Mouse (Mus musculus): Measurements from ENCODE around the gene Cdcp1.

The Cdcp1 gene

DNA sequence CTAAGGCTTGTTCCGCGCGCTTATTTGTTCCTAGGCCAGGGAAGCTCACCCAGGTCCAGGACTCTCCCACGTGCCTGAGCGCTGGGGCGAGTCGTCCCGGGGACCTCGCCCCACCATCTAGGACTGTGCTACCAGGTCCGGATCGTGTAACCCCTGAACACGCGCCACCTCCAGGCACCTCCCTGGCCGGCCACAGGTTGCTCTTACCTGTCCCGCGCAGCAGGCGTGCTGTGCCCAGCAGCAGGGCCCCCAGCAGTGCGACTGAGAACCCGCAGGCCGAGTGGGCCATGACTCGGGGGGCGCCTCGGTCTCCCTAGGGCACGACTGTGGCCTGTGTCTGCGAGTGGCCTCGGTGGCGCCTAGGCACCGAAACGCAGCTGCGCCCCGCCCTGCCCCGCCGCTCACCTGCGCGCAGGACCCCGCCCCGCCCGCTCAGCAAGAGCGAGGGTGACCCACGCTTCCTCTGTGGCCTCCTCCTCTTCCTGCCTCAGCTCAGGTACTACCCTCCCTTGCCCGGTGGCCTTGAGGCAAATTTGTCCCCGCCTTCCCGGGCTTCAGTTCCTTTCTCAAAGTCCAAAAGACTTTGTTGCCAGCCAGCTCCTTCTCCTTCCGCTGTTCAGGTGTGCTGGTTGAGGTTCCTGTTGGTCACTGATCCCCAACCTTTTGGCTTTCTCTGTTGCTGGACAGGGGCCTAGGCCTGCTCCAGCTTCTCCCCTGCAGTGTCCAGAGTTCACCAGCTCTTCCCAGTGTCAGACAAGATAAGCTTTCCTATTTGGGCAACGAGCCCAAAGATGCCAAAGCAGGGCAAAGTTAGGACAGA is at the start of gene Cdcp1:
Gene Cdcp1, minus strand, starts transcription at position 418 of the 820 bp plus-strand sequence.
- no peak for DNase-seq (ENCODE audit: low spot score)

DNA sequence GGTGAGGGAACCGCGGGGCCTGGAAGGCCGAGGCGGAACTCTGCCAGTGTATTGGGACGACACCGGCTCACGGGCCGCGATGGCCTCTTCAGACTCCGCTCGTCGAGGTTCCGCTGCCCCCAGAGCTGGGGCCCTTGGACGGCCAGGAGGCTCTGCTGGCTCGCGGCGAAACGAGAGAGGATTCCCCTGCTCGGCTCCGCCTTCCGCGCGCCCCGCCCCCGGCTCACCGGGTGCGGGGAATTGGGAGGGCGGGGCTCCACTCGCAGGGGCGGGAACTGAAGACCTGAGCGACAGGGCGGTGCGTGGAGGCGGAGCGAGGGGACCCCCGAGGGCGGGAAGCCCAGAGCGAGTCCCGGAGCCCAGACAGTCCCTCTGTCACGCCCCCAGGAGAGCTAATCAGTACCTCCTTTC is 44.8 kb upstream of the Cdcp1 start, which contains the start of gene Tmem158:
Gene Tmem158, minus strand, starts transcription at position 154 of the 411 bp plus-strand sequence.
- DNase-seq (ENCODE audit: low spot score): peak; percentile 72

DNA sequence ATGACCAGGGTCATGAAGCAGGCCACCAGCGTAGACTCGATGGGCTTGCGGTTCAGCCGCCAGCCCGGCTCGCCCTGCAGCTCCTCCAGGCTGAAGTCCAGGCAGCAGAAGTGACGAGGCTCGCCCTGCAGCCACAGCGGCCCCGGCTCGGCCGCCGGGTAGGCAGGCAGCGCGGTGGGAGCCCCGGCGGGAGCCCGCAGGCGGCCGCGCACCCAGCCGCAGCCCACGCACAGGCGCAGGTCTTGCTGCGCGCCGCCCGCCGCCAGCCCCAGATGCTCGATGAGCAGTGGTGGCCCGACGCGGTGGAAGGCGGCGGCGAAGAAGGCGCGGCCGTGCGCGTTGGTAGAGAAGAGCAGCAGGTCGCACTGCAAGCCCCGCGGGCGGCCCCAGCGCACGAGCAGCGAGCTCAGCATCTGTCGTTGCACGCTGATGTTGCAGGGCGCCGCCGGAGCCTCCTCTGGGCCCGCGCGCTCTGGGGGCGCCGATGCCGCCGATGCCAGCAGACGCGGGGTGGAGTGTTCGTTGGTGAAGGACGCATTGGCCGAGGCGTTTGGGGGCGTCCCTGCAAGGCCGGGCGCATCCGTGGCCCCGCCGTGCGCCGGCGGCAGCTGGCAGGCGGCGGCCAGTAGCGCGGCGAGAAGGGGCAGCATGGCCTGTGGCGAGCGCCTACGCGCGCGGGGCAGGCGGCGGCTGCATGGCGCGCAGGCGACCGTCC is 44.2 kb upstream of the Cdcp1 start:
- DNase-seq (ENCODE audit: low spot score): peak; percentile 70

DNA sequence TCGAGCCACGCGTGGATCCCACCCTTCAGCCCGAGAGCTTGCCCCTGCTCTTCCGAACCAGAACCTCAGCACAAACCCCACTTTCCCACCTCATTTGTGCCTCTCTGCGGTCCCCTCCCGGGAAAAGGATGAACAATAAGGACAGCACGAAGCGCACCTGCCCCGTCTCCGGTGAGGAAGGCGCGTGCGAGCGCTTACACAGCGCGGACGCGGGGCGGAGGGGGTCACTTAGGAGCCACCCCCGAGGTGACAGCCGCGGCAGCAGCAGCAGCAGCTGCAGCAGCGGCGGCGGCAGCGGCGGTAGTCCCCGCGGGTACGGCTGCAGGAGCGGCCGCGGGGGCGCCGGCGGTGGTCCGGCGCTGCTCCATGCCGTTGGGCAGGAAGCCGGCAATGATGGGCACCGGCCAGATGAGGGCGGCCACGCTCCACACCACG is 43.6 kb upstream of the Cdcp1 start:
- no peak for DNase-seq (ENCODE audit: low spot score)

DNA sequence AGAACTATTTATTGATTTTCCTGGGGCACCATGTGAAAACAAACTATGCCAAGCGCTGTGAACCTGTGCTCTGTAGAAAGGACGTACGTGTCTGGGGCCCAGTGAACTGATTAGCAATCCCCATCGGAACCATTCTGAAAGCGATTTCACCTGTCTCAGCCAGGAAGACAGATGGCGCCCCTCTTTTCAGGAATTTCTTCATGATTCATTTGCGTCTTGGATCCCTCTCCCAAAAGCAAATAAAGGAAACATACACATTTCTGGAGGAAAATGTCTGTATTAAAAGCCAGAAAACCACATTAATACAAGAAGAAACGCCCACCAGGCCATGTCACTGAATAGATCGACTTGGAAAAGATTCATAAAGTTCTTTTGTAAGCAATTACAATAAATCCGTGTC is 43.0 kb upstream of the Cdcp1 start:
- no peak for DNase-seq (ENCODE audit: low spot score)

DNA sequence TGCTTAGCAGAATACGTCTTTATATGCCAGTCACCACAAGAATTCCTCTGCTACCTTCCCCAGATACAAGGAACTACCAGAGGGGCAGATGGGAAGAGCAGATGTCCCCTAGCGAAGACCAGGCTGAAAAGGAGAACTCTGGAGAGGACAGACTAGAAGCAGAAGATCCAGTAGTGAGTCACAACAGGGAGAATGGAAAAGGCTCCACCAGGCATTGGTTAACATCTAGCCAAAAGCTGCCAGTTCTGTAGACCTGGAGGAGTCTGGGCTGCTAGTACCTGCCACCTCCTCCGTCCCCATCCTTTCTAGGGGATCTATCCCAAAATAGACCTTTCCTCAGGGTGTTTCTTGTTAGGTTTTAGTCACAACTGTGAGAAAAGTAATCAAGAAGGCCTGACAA is 39.9 kb upstream of the Cdcp1 start:
- DNase-seq (ENCODE audit: low spot score): no peak

DNA sequence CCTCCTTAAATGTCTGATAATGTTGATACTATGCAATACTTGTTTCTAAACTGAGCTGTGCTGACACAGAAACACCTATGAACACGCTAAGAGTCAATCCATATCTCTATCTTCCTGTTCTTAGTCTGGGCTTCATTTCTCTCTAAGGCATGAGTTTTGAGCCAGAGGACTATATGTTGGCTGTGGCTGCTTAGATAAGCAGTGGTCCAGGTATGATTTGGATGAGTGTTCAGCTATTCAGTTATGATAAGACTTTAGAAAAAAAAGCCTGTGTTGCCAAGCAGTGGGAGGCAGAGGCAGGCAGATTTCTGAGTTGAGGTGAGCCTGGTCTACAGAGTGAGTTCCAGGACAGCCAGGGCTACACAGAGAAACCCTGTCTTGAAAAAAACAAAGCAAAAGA is 32.2 kb upstream of the Cdcp1 start:
- DNase-seq (ENCODE audit: low spot score): no peak

DNA sequence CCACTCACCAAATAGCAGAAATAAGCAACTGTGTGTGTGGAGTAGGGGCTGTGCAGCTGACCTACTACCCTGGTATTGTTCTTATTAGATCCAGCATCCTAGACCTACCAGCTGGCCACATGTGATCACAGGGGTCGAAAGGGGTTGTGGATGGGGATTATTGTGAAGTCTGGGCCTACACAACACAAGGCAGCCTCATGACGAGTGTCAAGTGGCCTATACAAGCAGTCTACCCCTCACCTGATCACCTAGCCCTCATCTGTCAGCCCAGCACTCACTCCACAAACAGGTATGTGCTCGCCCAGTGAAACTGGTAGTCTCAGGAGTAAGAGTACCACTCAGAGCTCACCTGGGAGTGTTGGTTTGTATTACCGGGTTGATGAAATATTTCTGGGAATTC is 29.3 kb upstream of the Cdcp1 start:
- DNase-seq (ENCODE audit: low spot score): no peak

DNA sequence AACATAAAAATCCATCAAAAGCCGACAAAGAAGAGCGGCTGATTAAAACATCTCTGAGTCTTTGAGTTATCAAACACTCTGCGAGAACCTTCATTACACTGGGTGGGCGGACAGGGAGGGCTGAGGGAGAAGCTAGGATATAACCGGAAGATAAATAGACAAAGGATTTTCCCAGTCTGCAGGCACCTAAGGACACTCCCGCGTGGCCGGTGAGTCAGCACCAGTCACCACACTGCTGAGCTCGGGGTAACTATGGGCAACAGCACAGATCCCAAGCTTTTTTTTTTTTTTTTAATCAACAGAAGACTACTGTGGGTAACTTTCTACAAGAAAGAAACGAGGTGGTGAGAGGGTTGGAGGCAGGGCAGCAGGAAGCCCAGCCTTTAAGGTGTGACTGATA is 28.1 kb upstream of the Cdcp1 start:
- DNase-seq (ENCODE audit: low spot score): no peak

DNA sequence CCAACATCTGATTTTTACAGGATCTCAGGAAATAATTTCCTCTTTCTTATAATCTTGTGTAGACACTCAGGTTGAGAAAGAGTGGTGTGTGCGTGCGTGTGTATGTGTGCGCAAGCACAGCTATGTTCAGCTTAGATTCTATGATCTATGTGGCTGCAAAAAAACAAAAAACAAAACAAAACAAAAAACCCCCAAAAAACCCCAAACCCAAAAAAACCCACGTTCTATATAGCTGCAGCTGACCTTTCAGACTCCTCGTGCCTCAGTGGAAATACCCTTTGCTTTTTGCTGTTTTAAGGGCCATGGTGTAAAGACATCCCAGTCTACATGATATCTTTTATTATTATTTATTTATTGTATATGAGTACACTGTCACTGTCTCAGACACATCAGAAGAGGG is 25.4 kb upstream of the Cdcp1 start:
- no peak for DNase-seq (ENCODE audit: low spot score)

DNA sequence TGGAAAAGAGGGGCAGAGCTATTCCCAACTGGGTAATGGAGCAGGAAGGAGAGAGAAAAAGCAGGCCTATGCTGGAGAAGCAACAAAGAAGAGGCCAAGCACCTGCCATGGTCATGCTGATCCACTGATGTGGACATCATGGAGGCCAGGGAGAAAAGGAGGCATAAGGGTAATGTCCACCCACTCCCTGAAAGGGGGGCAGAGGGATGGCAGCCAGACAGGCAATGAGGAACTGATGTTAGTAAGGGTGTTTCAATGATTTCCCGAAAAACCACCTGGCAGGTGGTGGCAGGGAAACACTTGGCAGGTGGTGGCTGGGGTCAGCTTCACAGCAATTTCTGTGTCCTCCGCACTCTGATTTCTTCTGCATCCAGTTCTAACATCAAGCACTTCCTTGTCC is 24.9 kb upstream of the Cdcp1 start:
- DNase-seq (ENCODE audit: low spot score): no peak

DNA sequence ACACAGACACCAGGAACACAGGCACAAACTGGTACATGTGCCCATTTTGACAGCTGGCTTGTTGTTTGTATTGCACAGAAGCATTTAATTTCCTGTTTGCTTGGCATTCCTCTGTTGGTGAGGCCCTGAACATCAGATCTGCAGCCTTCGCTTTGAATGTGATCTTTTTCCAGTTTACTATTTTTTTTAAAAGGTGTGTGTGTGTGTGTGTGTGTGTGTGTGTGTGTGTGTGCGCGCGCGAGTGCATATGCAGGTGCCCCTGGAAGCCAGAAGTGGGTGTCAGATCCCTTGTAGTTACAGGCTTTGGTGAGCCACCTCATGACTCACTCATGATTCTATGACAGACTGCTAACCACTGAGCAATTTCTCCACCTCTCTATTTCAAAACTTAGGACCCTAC is 24.4 kb upstream of the Cdcp1 start:
- DNase-seq (ENCODE audit: low spot score): no peak

DNA sequence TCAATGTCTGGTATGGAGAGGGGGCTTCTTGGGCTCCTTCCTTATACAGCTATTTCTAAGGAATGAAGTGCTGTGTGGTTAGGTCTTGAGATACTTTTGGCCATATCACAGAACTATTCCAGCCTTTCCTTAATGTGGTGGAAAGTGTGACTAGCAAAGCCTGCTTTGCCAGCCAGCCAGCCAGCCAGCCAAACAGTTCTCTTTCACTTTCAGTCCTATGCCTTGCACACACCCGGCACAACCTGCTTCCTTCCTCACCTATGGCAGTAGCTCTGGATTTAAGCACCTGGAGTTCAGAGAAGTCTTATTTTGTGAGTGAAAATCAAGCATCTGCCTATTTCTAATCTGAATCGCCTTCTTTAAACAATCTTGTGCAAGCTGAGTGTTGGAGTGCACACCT is 23.8 kb upstream of the Cdcp1 start:
- no peak for DNase-seq (ENCODE audit: low spot score)

DNA sequence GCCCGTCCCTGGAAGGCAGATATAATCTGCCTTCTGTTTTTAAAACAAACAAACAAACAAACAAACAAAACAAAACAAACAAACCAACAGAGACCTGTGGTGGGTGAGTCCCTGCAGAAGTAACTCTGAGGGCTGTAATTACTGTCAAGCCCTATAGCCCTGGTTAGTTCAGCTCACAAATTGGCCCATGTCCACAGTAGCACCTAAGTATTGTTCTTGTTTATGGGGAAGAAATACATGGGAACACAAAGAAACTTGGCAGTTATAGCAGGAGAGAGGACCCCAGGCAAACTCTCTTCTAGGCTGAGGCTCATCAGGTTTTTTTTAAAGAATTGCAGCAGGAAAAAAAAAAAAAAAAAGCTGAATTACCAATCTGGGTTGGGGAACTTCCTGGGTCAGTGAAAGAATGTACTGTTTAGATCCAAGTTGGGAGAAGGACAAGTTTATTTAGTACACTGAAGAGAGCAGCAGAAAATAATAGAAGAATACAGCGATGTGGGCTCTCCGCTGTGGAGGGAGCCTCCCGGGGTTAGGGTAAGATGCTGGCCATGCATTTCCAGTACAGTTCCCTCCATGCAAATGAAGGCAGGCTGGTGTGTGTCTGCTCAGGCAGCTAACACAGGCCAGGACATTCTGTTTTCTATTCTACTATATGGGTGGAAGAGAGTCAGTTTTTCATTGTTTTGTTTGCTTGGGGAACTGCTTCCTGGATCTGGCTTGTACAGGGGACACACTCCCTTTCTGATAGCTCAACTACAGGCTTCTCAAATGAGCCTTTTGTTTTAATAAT is 22.6 kb upstream of the Cdcp1 start:
- DNase-seq (ENCODE audit: low spot score): no peak

DNA sequence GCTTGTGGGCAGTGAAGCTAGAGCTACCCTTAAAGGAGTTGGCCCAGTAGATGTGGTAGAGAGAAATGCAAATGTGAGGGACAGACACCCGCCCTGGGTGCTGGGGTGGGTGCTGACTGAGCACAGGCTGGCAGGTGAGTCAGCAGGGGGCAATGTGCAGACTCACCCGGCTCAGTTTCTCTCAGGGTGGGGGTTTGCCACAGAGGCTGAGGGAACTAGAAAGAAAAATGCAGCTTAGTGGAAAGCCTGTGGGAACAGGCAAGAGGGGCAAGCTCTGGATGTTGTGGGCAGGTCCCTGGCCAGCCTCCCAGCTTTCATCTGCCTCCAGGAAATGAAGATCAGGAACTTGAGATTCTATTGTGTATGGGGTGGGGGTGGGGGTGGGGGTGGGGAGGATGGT is 21.9 kb upstream of the Cdcp1 start:
- DNase-seq (ENCODE audit: low spot score): no peak

DNA sequence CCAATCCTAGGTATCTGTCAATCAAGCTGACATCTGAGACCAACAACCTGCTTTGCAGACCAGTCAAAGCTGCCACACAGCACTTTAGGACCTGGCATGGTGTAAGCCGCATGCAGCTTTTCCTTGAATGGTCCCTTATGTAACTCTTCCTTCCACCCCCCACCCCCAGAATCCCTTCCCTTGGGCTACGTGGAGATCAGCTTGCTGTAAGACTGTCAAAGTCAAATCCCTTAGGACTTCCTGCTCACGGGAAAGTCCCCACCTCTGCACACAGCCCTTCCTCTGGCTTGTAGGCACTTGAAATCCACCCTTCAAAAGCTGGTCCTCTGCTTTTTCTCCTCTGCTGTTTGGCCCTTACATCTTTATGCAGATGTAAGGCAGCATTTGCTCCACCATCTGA is 19.8 kb upstream of the Cdcp1 start:
- DNase-seq (ENCODE audit: low spot score): no peak

DNA sequence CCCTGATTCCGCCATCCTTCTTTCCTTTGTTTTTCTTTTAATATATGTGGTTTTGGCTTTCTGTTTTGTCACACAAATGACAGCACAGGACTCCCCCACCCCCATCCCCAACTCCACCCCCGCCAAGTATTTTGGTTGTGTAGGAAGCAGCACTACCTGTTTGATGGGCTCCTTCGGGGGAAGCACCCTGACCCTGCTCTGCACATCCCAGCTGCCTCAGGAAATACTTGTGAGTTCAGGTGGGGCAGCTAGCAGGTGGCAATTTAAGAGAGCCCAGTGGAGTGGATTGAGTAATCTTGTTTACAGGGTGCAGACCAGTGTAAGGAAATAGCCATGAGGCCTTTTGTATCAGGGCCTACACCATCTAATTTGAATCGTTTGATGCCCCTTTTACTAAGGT is 14.0 kb upstream of the Cdcp1 start:
- no peak for DNase-seq (ENCODE audit: low spot score)

DNA sequence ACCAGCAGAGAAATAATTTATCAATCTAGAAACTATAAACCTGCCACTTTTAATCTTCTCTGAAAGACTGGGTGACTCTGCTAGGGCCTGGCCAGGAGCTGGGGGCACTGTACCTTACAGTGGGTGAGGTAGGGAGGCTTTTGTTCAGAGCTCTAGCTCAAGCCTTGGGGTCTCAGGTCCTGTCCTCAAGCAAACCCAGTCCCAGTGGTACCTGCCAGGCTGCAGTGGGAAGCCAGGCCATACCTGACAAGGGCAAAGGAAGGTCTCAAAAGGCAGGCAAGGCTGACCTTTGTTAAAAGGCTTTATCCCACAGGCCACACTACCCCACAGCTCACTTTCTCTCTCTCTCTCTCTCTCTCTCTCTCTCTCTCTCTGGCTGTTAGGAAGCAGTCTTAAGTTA is 12.8 kb upstream of the Cdcp1 start:
- DNase-seq (ENCODE audit: low spot score): no peak

DNA sequence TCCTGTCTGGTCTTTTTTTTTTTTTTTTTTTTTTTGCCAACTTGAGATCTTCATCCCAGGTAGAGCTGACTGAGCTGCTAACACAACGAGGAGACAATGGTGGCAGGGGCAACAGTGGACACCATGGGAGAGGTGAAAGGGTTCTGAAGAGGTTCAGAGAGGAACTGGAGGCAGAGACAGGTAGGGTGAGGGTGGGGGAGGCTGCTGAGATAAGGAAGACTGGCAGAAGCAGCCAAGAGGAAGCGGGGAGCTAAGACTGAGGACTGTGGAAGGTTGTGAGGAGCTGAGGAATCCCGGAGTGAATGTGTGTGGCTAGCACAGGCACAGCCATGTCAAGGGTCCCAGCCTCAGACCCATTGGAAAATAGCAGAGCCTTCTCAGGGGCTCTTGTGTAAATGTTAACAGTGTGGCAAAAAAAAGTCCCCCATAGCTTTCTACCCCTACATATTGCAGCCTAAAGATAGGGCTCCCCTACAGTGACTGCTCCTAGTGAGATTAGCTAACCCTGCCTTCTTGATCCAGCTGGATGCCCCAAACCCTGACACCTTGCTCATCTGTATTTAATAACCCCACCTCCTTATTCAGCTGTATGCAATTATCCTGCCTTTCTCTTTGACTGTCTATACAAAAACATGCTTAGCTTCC is 11.4 kb upstream of the Cdcp1 start:
- DNase-seq (ENCODE audit: low spot score): no peak

DNA sequence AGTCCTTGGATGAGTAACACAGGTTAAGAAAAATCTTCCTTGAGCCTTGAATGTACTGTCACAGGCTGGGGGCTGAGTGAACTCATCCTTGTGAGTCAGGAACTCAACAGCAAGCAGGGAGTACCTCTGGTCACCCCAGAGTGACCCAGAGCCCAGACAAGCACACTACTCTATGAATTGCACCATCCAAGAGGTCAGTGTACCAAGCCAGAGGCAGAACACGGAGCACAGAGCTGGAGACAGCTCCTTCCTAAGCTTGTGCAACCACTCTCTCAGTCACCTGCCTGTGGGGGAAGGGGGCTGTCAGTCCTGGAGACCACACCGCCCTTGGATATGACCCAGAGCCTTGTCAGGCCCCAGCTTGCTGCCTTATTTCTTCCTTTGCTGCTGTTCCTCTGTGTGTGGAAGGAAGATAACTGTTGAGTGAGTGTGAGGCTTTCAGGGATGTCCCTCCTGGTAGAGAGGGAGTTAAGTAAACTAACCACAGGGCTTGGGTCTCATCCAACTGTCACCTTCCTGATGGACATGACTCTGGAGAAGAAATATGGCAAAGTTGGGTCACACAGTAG is 9.1 kb upstream of the Cdcp1 start:
- no peak for DNase-seq (ENCODE audit: low spot score)

DNA sequence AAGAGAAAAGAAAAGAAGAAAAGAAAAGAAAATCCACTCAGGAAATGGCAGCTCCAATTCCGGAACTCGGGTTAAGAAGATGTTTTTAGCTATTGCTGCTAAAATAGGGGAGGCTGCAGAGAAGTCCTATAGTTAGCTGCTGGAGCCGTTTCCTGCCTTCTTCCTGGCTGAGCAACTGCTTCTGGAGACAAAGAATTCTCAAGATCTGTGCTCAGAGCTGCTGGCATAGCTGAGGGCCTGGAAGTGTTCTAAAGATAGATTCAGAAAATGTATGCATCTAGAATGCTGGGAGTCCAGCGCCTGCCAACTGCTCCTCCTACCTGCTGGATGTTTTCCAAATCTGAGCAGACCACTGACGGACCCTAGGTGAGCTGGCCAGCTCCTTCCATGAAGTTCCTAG is 4.0 kb upstream of the Cdcp1 start:
- DNase-seq (ENCODE audit: low spot score): peak; percentile 12

DNA sequence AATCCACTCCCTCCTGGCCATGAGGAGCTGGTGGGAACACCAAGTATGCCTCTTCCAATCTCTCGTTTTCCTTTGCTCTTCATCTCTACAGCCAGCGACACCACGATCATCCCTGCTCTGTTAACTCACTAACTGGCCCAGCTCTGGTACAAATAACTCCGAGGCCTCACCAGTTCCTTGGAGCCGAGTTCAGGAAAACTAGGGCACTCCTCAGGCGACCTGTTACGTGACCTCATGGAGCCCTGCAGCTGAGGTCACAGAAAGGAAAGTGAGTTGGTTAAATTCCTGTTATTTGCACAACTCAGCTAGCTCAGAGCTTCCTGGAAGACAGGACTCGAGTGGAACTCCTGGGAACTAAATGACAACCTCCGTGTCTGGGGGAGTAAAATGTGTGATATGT is 2.5 kb downstream of the Cdcp1 start:
- DNase-seq (ENCODE audit: low spot score): no peak

Measured in layer of hippocampus, adult 11-12 months (tissue).